Mouse (Mus musculus) erythroblast, embryonic 14.5 days (primary cell): Measurements from ENCODE around the gene Irgm1.

ENCODE experiments used
- GATA1 ChIP-seq: IDR thresholded peaks from 2 replicates; pipeline ENCODE4 v1.6.1; 2012; ENCODE audit warnings: low read length, inconsistent platforms, mixed read lengths
- TAL1 ChIP-seq: IDR thresholded peaks from 3 replicates; pipeline ENCODE4 v1.6.1; 2012; ENCODE audit warnings: low read length, inconsistent platforms, mixed read lengths

- no peak for TF ChIP-seq GATA1
- TF ChIP-seq TAL1 = no peak
Measured at GRCm38 (mm10) chr11:48837310-48838180, 33.9 kb downstream of the Irgm1 start.
